Mouse (Mus musculus) limb, embryonic 13.5 days (tissue): ENCODE results near the gene Hist2h2ac. TPM values are rescaled to one million over a fixed set of nuclear protein-coding genes. Genes with fewer than 3 reads are reported as not detected.

Experiments
- ATAC-seq: fragments of 200-750 bp; cut with Nextera tagmentation; 2 replicates; pipeline ENCODE4 v1.8.0; 2017; ENCODE audit warnings: low read depth, moderate number of reproducible peaks, moderate TSS enrichment; ENCODE audit not compliant: low FRiP score
- H3K27ac ChIP-seq: fragments of 300-500 bp; sonication (generic); 2 replicates; pipeline ENCODE4 v1.5.1; 2015; ENCODE audit warnings: inconsistent platforms, mild to moderate bottlenecking, moderate library complexity
- H3K27me3 ChIP-seq: fragments of 300-500 bp; sonication (generic); 2 replicates; pipeline ENCODE4 v1.6.1; 2015; ENCODE audit warnings: mild to moderate bottlenecking, inconsistent platforms
- H3K36me3 ChIP-seq: fragments of 300-500 bp; sonication (generic); 2 replicates; pipeline ENCODE4 v1.6.1; 2015; ENCODE audit warnings: inconsistent platforms, mild to moderate bottlenecking, moderate library complexity
- H3K4me1 ChIP-seq: fragments of 300-500 bp; sonication (generic); 2 replicates; pipeline ENCODE4 v1.6.1; 2015; ENCODE audit warnings: inconsistent platforms
- H3K4me2 ChIP-seq: fragments of 300-500 bp; sonication (generic); replicated peaks from 2 replicates; pipeline ENCODE4 v1.6.1; 2015; ENCODE audit warnings: inconsistent platforms, mild to moderate bottlenecking, moderate library complexity
- H3K4me3 ChIP-seq: fragments of 300-500 bp; sonication (generic); 2 replicates; pipeline ENCODE4 v1.5.1; 2015; ENCODE audit warnings: moderate library complexity, mild to moderate bottlenecking, inconsistent platforms
- H3K9ac ChIP-seq: fragments of 300-500 bp; sonication (generic); 2 replicates; pipeline ENCODE4 v1.6.1; 2015; ENCODE audit warnings: mild to moderate bottlenecking, inconsistent platforms
- H3K9me3 ChIP-seq: fragments of 300-500 bp; sonication (generic); 2 replicates; pipeline ENCODE4 v1.6.1; 2016; ENCODE audit warnings: inconsistent platforms
- WGBS: fragments of 180-500 bp; shearing (Covaris S2); methylation state at CpG from one replicate; pipeline ENCODE4 v1.1.7; 2015; 5-methylcytosine and 5-hydroxymethylcytosine counted together
- microRNA-seq: library from miRNA; unstranded; fragments of <30 nt; microRNA quantifications from one replicate; pipeline ENCODE4, GENCODE M21; 2016
- polyA plus RNA-seq: library from polyadenylated mRNA; unstranded; fragments of >200 nt; fragmentation: Nextera tagmentation; extraction: Ambion mirVana; gene quantifications from 2 replicates; pipeline ENCODE4 v1.2.1, GENCODE M21; 2015

Gene Hist2h2ac
- polyA plus RNA-seq, 1 experiment from 2014 or later, result 11.1 TPM

GRCm38 (mm10) chr3:96171583-96172196 lies 49.0 kb downstream of the Hist2h2ac start:
- peak overlapping the region; percentile 89 for H3K9ac ChIP-seq
- peak overlapping the region; percentile 98 for H3K27ac ChIP-seq
- H3K9me3 ChIP-seq, result no peaks in the 10 kb centered on the region
- H3K36me3 ChIP-seq, result peaks cover 60% of the 10 kb centered on the region
- ATAC-seq, result peak; percentile 14
- no peaks in the 10 kb centered on the region for H3K27me3 ChIP-seq
- peak overlapping the region; percentile 88 for H3K4me3 ChIP-seq
- peaks cover 35% of the 10 kb centered on the region for H3K4me1 ChIP-seq
- peak overlapping the region; percentile 98 for H3K4me2 ChIP-seq
- 21% methylated on average over 18 of the region's 18 CpGs for whole genome bisulfite sequencing

GRCm38 (mm10) chr3:96170976-96171545 lies 49.6 kb downstream of the Hist2h2ac start:
- Histone ChIP-seq H3K4me1 (peaks cover 35% of the 10 kb centered on the region), H3K9me3 (no peaks in the 10 kb centered on the region), H3K9ac (peak overlapping the region; percentile 89), H3K36me3 (peaks cover 53% of the 10 kb centered on the region), H3K27me3 (no peaks in the 10 kb centered on the region), H3K27ac (peak overlapping the region; percentile 98), H3K4me2 (peak overlapping the region; percentile 98), H3K4me3 (peak overlapping the region; percentile 88)
- ATAC-seq, result no peak
- WGBS, result 70% methylated on average over 10 of the region's 10 CpGs

Small RNA genes within 50 kb of the gene (microRNA-seq; reads per million reads assigned to microRNA genes)
- gene Gm44492 (not detected), gene Gm47311 (not detected), gene Gm47313 (not detected)

Other genes starting within 250 kb of the Hist2h2ac start
- gene Plekho1, start 224.9 kb downstream of the Hist2h2ac start, polyA plus RNA-seq, result 58.3 and 60.0 TPM in 2 replicates
- 39.4 and 39.5 TPM in 2 replicates for gene Vps45, start 162.4 kb downstream of the Hist2h2ac start, polyA plus RNA-seq
- gene Otud7b, start 116.4 kb downstream of the Hist2h2ac start, polyA plus RNA-seq, result 28.8 and 30.3 TPM in 2 replicates
- 34.9 and 39.6 TPM in 2 replicates for gene Mtmr11, start 58.9 kb downstream of the Hist2h2ac start, polyA plus RNA-seq
- gene Sf3b4, start 48.5 kb downstream of the Hist2h2ac start, polyA plus RNA-seq, result 179 and 186 TPM in 2 replicates
- gene Sv2a, start 39.7 kb downstream of the Hist2h2ac start, polyA plus RNA-seq, result 4.6 and 7.8 TPM in 2 replicates
- gene Bola1, start 1.2 kb downstream of the Hist2h2ac start, polyA plus RNA-seq, result 51.1 and 55.2 TPM in 2 replicates
- gene Hist2h2ab, start 1.0 kb downstream of the Hist2h2ac start, polyA plus RNA-seq, result 1.3 TPM in 1 of 2 replicates, not detected in the other
- 6.7 and 7.2 TPM in 2 replicates for gene Hist2h2be, start 239 bp upstream of the Hist2h2ac start, polyA plus RNA-seq
- gene Hist2h3c2, start 18.2 kb upstream of the Hist2h2ac start, polyA plus RNA-seq, result 8.8 and 10.5 TPM in 2 replicates
- gene Hist2h2aa2, start 19.4 kb upstream of the Hist2h2ac start, polyA plus RNA-seq, result 46.2 and 48.0 TPM in 2 replicates
- gene Hist2h2aa1, start 24.6 kb upstream of the Hist2h2ac start, polyA plus RNA-seq, result 19.0 and 30.4 TPM in 2 replicates
- gene Hist2h3c1, start 25.8 kb upstream of the Hist2h2ac start, polyA plus RNA-seq, result 0.73 TPM in 1 of 2 replicates, not detected in the other
- gene Hist2h4, start 42.4 kb upstream of the Hist2h2ac start, polyA plus RNA-seq, result 15.5 and 16.9 TPM in 2 replicates
- gene Hist2h3b, start 47.8 kb upstream of the Hist2h2ac start, polyA plus RNA-seq, result 85.5 and 91.9 TPM in 2 replicates
- 13.3 and 15.5 TPM in 2 replicates for gene Hist2h2bb, start 48.9 kb upstream of the Hist2h2ac start, polyA plus RNA-seq
- 1.7 TPM in 2 replicates for gene Fcgr1, start 73.1 kb upstream of the Hist2h2ac start, polyA plus RNA-seq
- gene BC107364, start 231.4 kb upstream of the Hist2h2ac start, polyA plus RNA-seq, result not detected in 2 replicates